Mouse (Mus musculus) forebrain, embryonic 12.5 days (tissue): ENCODE measurements around the gene Rassf1. TPM values are rescaled to one million over a fixed set of nuclear protein-coding genes. Genes with fewer than 3 reads are reported as not detected.

Experiments used
- ATAC-seq: fragments of 200-750 bp; cut with Nextera tagmentation; 2 replicates; pipeline ENCODE4 v1.8.0; 2017; ENCODE audit warnings: moderate TSS enrichment; ENCODE audit not compliant: low FRiP score
- H3K27ac ChIP-seq: fragments of 300-500 bp; sonication (generic); 2 replicates; pipeline ENCODE4 v1.5.1; 2016; ENCODE audit warnings: mild to moderate bottlenecking
- H3K27me3 ChIP-seq: fragments of 300-500 bp; sonication (generic); 2 replicates; pipeline ENCODE4 v1.6.1; 2016; ENCODE audit warnings: mild to moderate bottlenecking
- H3K36me3 ChIP-seq: fragments of 300-500 bp; sonication (generic); replicated peaks from 2 replicates; pipeline ENCODE4 v1.6.1; 2016; ENCODE audit warnings: mild to moderate bottlenecking
- H3K4me1 ChIP-seq: fragments of 300-500 bp; sonication (generic); 2 replicates; pipeline ENCODE4 v1.6.1; 2016
- H3K4me2 ChIP-seq: fragments of 300-500 bp; sonication (generic); 2 replicates; pipeline ENCODE4 v1.6.1; 2016; ENCODE audit warnings: mild to moderate bottlenecking, moderate library complexity
- H3K4me3 ChIP-seq: fragments of 300-500 bp; sonication (generic); replicated peaks from 2 replicates; pipeline ENCODE4 v1.5.1; 2016; ENCODE audit warnings: mild to moderate bottlenecking
- H3K9ac ChIP-seq: fragments of 300-500 bp; sonication (generic); 2 replicates; pipeline ENCODE4 v1.6.1; 2016; ENCODE audit warnings: mild to moderate bottlenecking
- H3K9me3 ChIP-seq: fragments of 300-500 bp; sonication (generic); 2 replicates; pipeline ENCODE4 v1.6.1; 2016
- WGBS: fragments of 180-500 bp; shearing (Covaris S2); methylation state at CpG from one replicate; pipeline ENCODE4 v1.1.7; 2016; 5-methylcytosine and 5-hydroxymethylcytosine counted together
- polyA plus RNA-seq: library from polyadenylated mRNA; unstranded; fragments of >200 nt; fragmentation: Nextera tagmentation; extraction: Ambion mirVana; gene quantifications from 2 replicates; pipeline ENCODE4 v1.2.1, GENCODE M21; 2016

Gene Rassf1
- polyA plus RNA-seq = 40.0 and 45.7 TPM in 2 replicates

GRCm38 (mm10) chr9:107551117-107551889 is at the start of gene Rassf1:
Gene Rassf1 (plus strand): TSS chr9:107551555.
- 0 out of 2 replicates have a peak, but pooled peaks have one; percentile 2 for ATAC-seq
- WGBS = 1% methylated on average over 63 of the region's 63 CpGs
- H3K4me1 ChIP-seq = peaks cover 58% of the 10 kb centered on the region

GRCm38 (mm10) chr9:107502131-107502846 is 49.1 kb upstream of the Rassf1 start:
- H3K27me3 ChIP-seq = 0 out of 2 replicates have a peak, but pooled peaks cover 6% of the 10 kb centered on the region
- H3K36me3 ChIP-seq = peaks cover 3% of the 10 kb centered on the region; the same call in 1 of the 2 replicates
- no peak overlapping the region for H3K4me2 ChIP-seq
- H3K27ac ChIP-seq = 0 out of 2 replicates have a peak overlapping the region, but pooled peaks have one; percentile 0
- H3K4me1 ChIP-seq = peaks cover 31% of the 10 kb centered on the region
- no peak overlapping the region for H3K4me3 ChIP-seq
- H3K9me3 ChIP-seq = no peaks in the 10 kb centered on the region
- ATAC-seq = no peak
- no peak overlapping the region for H3K9ac ChIP-seq
- WGBS = 88% methylated on average over 12 of the region's 12 CpGs

More at GRCm38 (mm10) chr9:107551117-107551889, at the start of gene Rassf1:
- peaks cover 59% of the 10 kb centered on the region for H3K27me3 ChIP-seq
- H3K9me3 ChIP-seq = no peaks in the 10 kb centered on the region
- H3K9ac ChIP-seq = peak within 1 kb of the TSS; percentile 51
- no peaks in the 10 kb centered on the region for H3K36me3 ChIP-seq
- H3K4me3 ChIP-seq = peak within 1 kb of the TSS; percentile 40
- H3K27ac ChIP-seq = 0 out of 2 replicates have a peak within 1 kb of the TSS, but pooled peaks have one; percentile 4
- peak within 1 kb of the TSS; percentile 61 for H3K4me2 ChIP-seq

GRCm38 (mm10) chr9:107504662-107505537 is 46.5 kb upstream of the Rassf1 start:
- no peaks in the 10 kb centered on the region for H3K9me3 ChIP-seq
- peak overlapping the region; percentile 71 for H3K27ac ChIP-seq
- ATAC-seq = no peak
- WGBS = 64% methylated on average over 19 of the region's 19 CpGs
- no peak overlapping the region for H3K4me2 ChIP-seq
- 0 out of 2 replicates have a peak, but pooled peaks cover 3% of the 10 kb centered on the region for H3K27me3 ChIP-seq
- H3K9ac ChIP-seq = no peak overlapping the region
- H3K4me1 ChIP-seq = peaks cover 56% of the 10 kb centered on the region
- H3K4me3 ChIP-seq = no peak overlapping the region
- H3K36me3 ChIP-seq = no peaks in the 10 kb centered on the region

GRCm38 (mm10) chr9:107508266-107508665 is 43.1 kb upstream of the Rassf1 start:
- 47% methylated on average over 10 of the region's 10 CpGs for WGBS
- Histone ChIP-seq H3K4me2 (no peak overlapping the region), H3K9me3 (no peaks in the 10 kb centered on the region), H3K4me3 (no peak overlapping the region), H3K27ac (peak overlapping the region; percentile 58), H3K36me3 (no peaks in the 10 kb centered on the region), H3K4me1 (peaks cover 85% of the 10 kb centered on the region), H3K27me3 (0 out of 2 replicates have a peak, but pooled peaks cover 3% of the 10 kb centered on the region), H3K9ac (no peak overlapping the region)
- ATAC-seq = peak; percentile 24

- Histone ChIP-seq H3K9ac (no peak overlapping the region), H3K4me3 (no peak overlapping the region), H3K4me2 (no peak overlapping the region), H3K36me3 (no peaks in the 10 kb centered on the region), H3K9me3 (no peaks in the 10 kb centered on the region), H3K27ac (peak overlapping the region; percentile 71), H3K4me1 (peaks cover 70% of the 10 kb centered on the region), H3K27me3 (0 out of 2 replicates have a peak, but pooled peaks cover 3% of the 10 kb centered on the region)
- ATAC-seq = no peak
- 91% methylated on average over 14 of the region's 14 CpGs for WGBS
Observed at GRCm38 (mm10) chr9:107510384-107511100, 40.8 kb upstream of the Rassf1 start.

- WGBS = 40% methylated on average over 8 of the region's 8 CpGs
- no peak overlapping the region for H3K9ac ChIP-seq
- no peak for ATAC-seq
Observed at GRCm38 (mm10) chr9:107511436-107511835, 39.9 kb upstream of the Rassf1 start.

GRCm38 (mm10) chr9:107512326-107512725 is 39.0 kb upstream of the Rassf1 start:
- H3K9me3 ChIP-seq = no peaks in the 10 kb centered on the region
- no peak overlapping the region for H3K9ac ChIP-seq
- H3K4me3 ChIP-seq = no peak overlapping the region
- H3K4me1 ChIP-seq = peaks cover 58% of the 10 kb centered on the region
- WGBS = 51% methylated on average over 15 of the region's 16 CpGs
- 0 out of 2 replicates have a peak, but pooled peaks cover 3% of the 10 kb centered on the region for H3K27me3 ChIP-seq
- H3K4me2 ChIP-seq = no peak overlapping the region
- peak overlapping the region; percentile 71; the same call in 1 of the 2 replicates for H3K27ac ChIP-seq
- ATAC-seq = 0 out of 2 replicates have a peak, but pooled peaks have one; percentile 1
- no peaks in the 10 kb centered on the region for H3K36me3 ChIP-seq

More at GRCm38 (mm10) chr9:107511436-107511835, 39.9 kb upstream of the Rassf1 start:
- no peaks in the 10 kb centered on the region for H3K9me3 ChIP-seq
- H3K4me2 ChIP-seq = no peak overlapping the region
- no peaks in the 10 kb centered on the region for H3K36me3 ChIP-seq
- H3K4me3 ChIP-seq = no peak overlapping the region
- H3K27ac ChIP-seq = peak overlapping the region; percentile 71
- H3K4me1 ChIP-seq = peaks cover 66% of the 10 kb centered on the region
- 0 out of 2 replicates have a peak, but pooled peaks cover 3% of the 10 kb centered on the region for H3K27me3 ChIP-seq

- Histone ChIP-seq H3K27ac (no peak overlapping the region), H3K4me1 (peaks cover 38% of the 10 kb centered on the region), H3K27me3 (no peaks in the 10 kb centered on the region), H3K4me2 (no peak overlapping the region), H3K9ac (no peak overlapping the region), H3K4me3 (no peak overlapping the region), H3K9me3 (no peaks in the 10 kb centered on the region), H3K36me3 (no peaks in the 10 kb centered on the region)
- WGBS = 25% methylated on average over 14 of the region's 14 CpGs
- ATAC-seq = peak; percentile 37
Observed at GRCm38 (mm10) chr9:107514303-107514955, 36.9 kb upstream of the Rassf1 start.

- peaks cover 17% of the 10 kb centered on the region for H3K27me3 ChIP-seq
- H3K36me3 ChIP-seq = no peaks in the 10 kb centered on the region
- H3K9ac ChIP-seq = no peak overlapping the region; the same call in 1 of the 2 replicates
- WGBS = 54% methylated on average over 6 of the region's 6 CpGs
- no peak overlapping the region for H3K4me3 ChIP-seq
- no peak overlapping the region for H3K4me2 ChIP-seq
- peaks cover 27% of the 10 kb centered on the region for H3K4me1 ChIP-seq
- ATAC-seq = no peak
- no peaks in the 10 kb centered on the region for H3K9me3 ChIP-seq
- H3K27ac ChIP-seq = no peak overlapping the region
Observed at GRCm38 (mm10) chr9:107520331-107520730, 31.0 kb upstream of the Rassf1 start.

- 68% methylated on average over 5 of the region's 5 CpGs for WGBS
- Histone ChIP-seq H3K36me3 (no peaks in the 10 kb centered on the region), H3K9ac (no peak overlapping the region), H3K4me1 (peaks cover 29% of the 10 kb centered on the region), H3K27ac (no peak overlapping the region), H3K27me3 (peaks cover 26% of the 10 kb centered on the region), H3K4me2 (no peak overlapping the region), H3K4me3 (no peak overlapping the region), H3K9me3 (no peaks in the 10 kb centered on the region)
- ATAC-seq = no peak
Observed at GRCm38 (mm10) chr9:107521190-107521589, 30.2 kb upstream of the Rassf1 start.
